8 mouse cellular contexts compared by ENCODE assay signal in genomic region chr3:79903803-79904202, GRCm38 (mm10). TPM values are rescaled to one million over a fixed set of nuclear protein-coding genes. Genes with fewer than 3 reads are reported as not detected.
DNase-seq lines count a peak whose midpoint lies in the region; ATAC-seq lines count a peak whose summit lies in the region.

No protein-coding gene starts in this region.

- no peak overlapping the region for H3K9ac ChIP-seq in heart, embryonic 13.5 days
- H3K9ac ChIP-seq in neural tube, embryonic 13.5 days: no peak overlapping the region

- peaks cover 37% of the 10 kb centered on the region for H3K36me3 ChIP-seq in heart, embryonic 13.5 days
- no peaks in the 10 kb centered on the region for H3K36me3 ChIP-seq in neural tube, embryonic 13.5 days

- no peak overlapping the region for H3K4me3 ChIP-seq in heart, embryonic 13.5 days
- H3K4me3 ChIP-seq in neural tube, embryonic 13.5 days: no peak overlapping the region

- 44% methylated on average over 6 of the region's 6 CpGs for WGBS in heart, embryonic 13.5 days
- 20% methylated on average over 6 of the region's 6 CpGs for WGBS in neural tube, embryonic 13.5 days

- ATAC-seq in heart, embryonic 13.5 days (ENCODE audit: extremely low read depth, insufficient number of reproducible peaks, low FRiP score, low TSS enrichment): no peak
- ATAC-seq in neural tube, embryonic 13.5 days (ENCODE audit: low read depth): peak; percentile 80

- H3K4me2 ChIP-seq in heart, embryonic 13.5 days: no peak overlapping the region
- no peak overlapping the region for H3K4me2 ChIP-seq in neural tube, embryonic 13.5 days

- peaks cover 71% of the 10 kb centered on the region for H3K4me1 ChIP-seq in heart, embryonic 13.5 days
- H3K4me1 ChIP-seq in neural tube, embryonic 13.5 days (replicated peaks): peaks cover 17% of the 10 kb centered on the region

- H3K27ac ChIP-seq in heart, embryonic 13.5 days (replicated peaks): peak overlapping the region; percentile 65
- H3K27ac ChIP-seq in neural tube, embryonic 13.5 days (replicated peaks): peak overlapping the region; percentile 69

- intact Hi-C loops in heart, postnatal 25 days (cut with DNase I): no loop called here

- no peaks in the 10 kb centered on the region for H3K27me3 ChIP-seq in heart, embryonic 13.5 days (replicated peaks)
- no peaks in the 10 kb centered on the region for H3K27me3 ChIP-seq in neural tube, embryonic 13.5 days

- H3K9me3 ChIP-seq in heart, embryonic 13.5 days: no peaks in the 10 kb centered on the region
- no peaks in the 10 kb centered on the region for H3K9me3 ChIP-seq in neural tube, embryonic 13.5 days

- DNase-seq in heart, adult 11 months: peak; percentile 91
- DNase-seq in heart, postnatal 25 days (ENCODE audit: low spot score): no peak
- peak; percentile 57 for DNase-seq in lung, postnatal 36 days
- no peak for DNase-seq in lung, postnatal 14 days
- no peak for DNase-seq in left cerebral cortex, adult 9 months (ENCODE audit: low spot score in 2 of 2)
- DNase-seq in cerebellum, adult 11-12 months: no peak

RNA-seq across cellular contexts. Expression of gene Fam198b, which starts 19.5 kb away (rescaled TPM):
- 10 to 100 TPM; 23.8 to 27.7 TPM for total RNA-seq in heart, postnatal 25 days (2021)
- 43.8 and 54.8 TPM in 2 replicates for polyA plus RNA-seq in heart, embryonic 13.5 days (2015; fragmentation: Nextera tagmentation; extraction: Ambion mirVana)
- polyA plus RNA-seq in neural tube, embryonic 13.5 days (2015; fragmentation: Nextera tagmentation; extraction: Ambion mirVana): 7.2 and 7.8 TPM in 2 replicates

RNA-seq across cellular contexts. Expression of gene Tmem144, which starts 51.2 kb away (rescaled TPM):
- total RNA-seq in heart, postnatal 25 days (2021): 1 to 10 TPM; 8.1 to 9.1 TPM
- polyA plus RNA-seq in heart, embryonic 13.5 days (2015; fragmentation: Nextera tagmentation; extraction: Ambion mirVana): 9.3 and 12.1 TPM in 2 replicates
- polyA plus RNA-seq in neural tube, embryonic 13.5 days (2015; fragmentation: Nextera tagmentation; extraction: Ambion mirVana): 1.2 and 1.6 TPM in 2 replicates

Comparison
In these comparisons a context has a peak if more than half of its experiments do, and no peak if none do; other contexts are left out.
1. DNase-seq: peak in heart, adult 11 months (single experiment) and lung, postnatal 36 days (single experiment); none in heart, postnatal 25 days (single experiment), lung, postnatal 14 days (single experiment), left cerebral cortex, adult 9 months (0 of 2) and cerebellum, adult 11-12 months (single experiment).